Mouse (Mus musculus): ENCODE results near the gene Rps5. TPM values are rescaled to one million over a fixed set of nuclear protein-coding genes. Genes with fewer than 3 reads are reported as not detected.

The Rps5 gene
- polyA plus RNA-seq, 1 experiment from 2014 or later = 1,409 TPM

- H3K4me2 ChIP-seq = peak within 1 kb of the TSS; percentile 77
- H3K27me3 ChIP-seq (ENCODE audit: insufficient read depth, low read length) = no peaks in the 10 kb centered on the region
- WGBS = 0% methylated on average over 23 of the region's 23 CpGs
- DNase-seq = peak; percentile 94
- peak within 1 kb of the TSS; percentile 92 for H3K27ac ChIP-seq (ENCODE audit: low read depth)
- TF ChIP-seq CTCF (IDR thresholded peaks at IDR 0.05; ENCODE audit: low read depth) = no peak
- H3K4me3 ChIP-seq (ENCODE audit: low read depth, low read length) = peak within 1 kb of the TSS; percentile 90
- H3K9me3 ChIP-seq (ENCODE audit: low read depth, low read length) = no peaks in the 10 kb centered on the region
- peaks cover 23% of the 10 kb centered on the region for H3K36me3 ChIP-seq (ENCODE audit: insufficient read depth)
- peak within 1 kb of the TSS; percentile 92 for H3K9ac ChIP-seq
- H3K4me1 ChIP-seq (ENCODE audit: insufficient read depth) = peaks cover 8% of the 10 kb centered on the region
- ATAC-seq (ENCODE audit: insufficient read depth) = peak; percentile 91
Measured at GRCm38 (mm10) chr7:12965678-12966091, 43.6 kb downstream of the Rps5 start, which contains the start of gene Zfp324. Zfp324 (plus strand) TSS chr7:12965838.

GRCm38 (mm10) chr7:12966104-12966845 lies 44.2 kb downstream of the Rps5 start:
- H3K27ac ChIP-seq (ENCODE audit: low read depth) = peak overlapping the region; percentile 92
- H3K4me2 ChIP-seq = peak overlapping the region; percentile 77
- H3K9ac ChIP-seq = peak overlapping the region; percentile 92
- TF ChIP-seq CTCF (IDR thresholded peaks at IDR 0.05; ENCODE audit: low read depth) = no peak
- peaks cover 8% of the 10 kb centered on the region for H3K4me1 ChIP-seq (ENCODE audit: insufficient read depth)
- ATAC-seq (ENCODE audit: insufficient read depth) (peak; percentile 62), DNase-seq (peak; percentile 70)
- no peaks in the 10 kb centered on the region for H3K9me3 ChIP-seq (ENCODE audit: low read depth, low read length)
- WGBS = under 1% methylated on average over 29 of the region's 29 CpGs
- H3K4me3 ChIP-seq (ENCODE audit: low read depth, low read length) = peak overlapping the region; percentile 90
- peaks cover 29% of the 10 kb centered on the region for H3K36me3 ChIP-seq (ENCODE audit: insufficient read depth)
- no peaks in the 10 kb centered on the region for H3K27me3 ChIP-seq (ENCODE audit: insufficient read depth, low read length)

- Histone ChIP-seq H3K27ac (ENCODE audit: low read depth) (no peak overlapping the region), H3K4me1 (ENCODE audit: insufficient read depth) (peaks cover 5% of the 10 kb centered on the region; the same call in 1 of the 2 replicates), H3K4me3 (ENCODE audit: low read depth, low read length) (no peak overlapping the region), H3K9me3 (ENCODE audit: low read depth, low read length) (no peaks in the 10 kb centered on the region), H3K4me2 (no peak overlapping the region), H3K27me3 (ENCODE audit: insufficient read depth, low read length) (no peaks in the 10 kb centered on the region), H3K36me3 (ENCODE audit: insufficient read depth) (peaks cover 49% of the 10 kb centered on the region), H3K9ac (no peak overlapping the region)
- ATAC-seq (ENCODE audit: insufficient read depth) (no peak), DNase-seq (no peak)
- no peak for TF ChIP-seq CTCF (IDR thresholded peaks at IDR 0.05; ENCODE audit: low read depth)
- 94% methylated on average over 25 of the region's 25 CpGs for WGBS
Measured at GRCm38 (mm10) chr7:12970906-12971305, 48.8 kb downstream of the Rps5 start.

Other genes starting within 250 kb of the Rps5 start
- not detected in 2 replicates for gene Vmn2r55, start 237.3 kb upstream of the Rps5 start, polyA plus RNA-seq (2014; fragmentation: Nextera tagmentation; extraction: Ambion mirVana)
- gene Vmn2r56, start 187.3 kb upstream of the Rps5 start, polyA plus RNA-seq (2014; fragmentation: Nextera tagmentation; extraction: Ambion mirVana) = not detected in 2 replicates
- gene Zscan18, start 118.7 kb upstream of the Rps5 start, polyA plus RNA-seq (2014; fragmentation: Nextera tagmentation; extraction: Ambion mirVana) = 6.9 and 7.6 TPM in 2 replicates
- 14.6 and 16.3 TPM in 2 replicates for gene Zfp329, start 103.4 kb upstream of the Rps5 start, polyA plus RNA-seq (2014; fragmentation: Nextera tagmentation; extraction: Ambion mirVana)
- 41.2 and 41.5 TPM in 2 replicates for gene Zfp110, start 87.5 kb upstream of the Rps5 start, polyA plus RNA-seq (2014; fragmentation: Nextera tagmentation; extraction: Ambion mirVana)
- gene Zfp128, start 41.1 kb upstream of the Rps5 start, polyA plus RNA-seq (2014; fragmentation: Nextera tagmentation; extraction: Ambion mirVana) = 4.3 and 4.7 TPM in 2 replicates
- 22.2 and 23.4 TPM in 2 replicates for gene Zscan22, start 24.5 kb upstream of the Rps5 start, polyA plus RNA-seq (2014; fragmentation: Nextera tagmentation; extraction: Ambion mirVana)
- gene Rnf225, start 5.1 kb downstream of the Rps5 start, polyA plus RNA-seq (2014; fragmentation: Nextera tagmentation; extraction: Ambion mirVana) = 0.73 and 0.97 TPM in 2 replicates
- 9.6 and 11.1 TPM in 2 replicates for gene Zfp324, start 43.5 kb downstream of the Rps5 start, polyA plus RNA-seq (2014; fragmentation: Nextera tagmentation; extraction: Ambion mirVana)
- gene Zfp446, start 55.6 kb downstream of the Rps5 start, polyA plus RNA-seq (2014; fragmentation: Nextera tagmentation; extraction: Ambion mirVana) = 8.1 TPM in 2 replicates
- gene Slc27a5, start 75.9 kb downstream of the Rps5 start, polyA plus RNA-seq (2014; fragmentation: Nextera tagmentation; extraction: Ambion mirVana) = not detected in 2 replicates
- 458 and 511 TPM in 2 replicates for gene Trim28, start 76.8 kb downstream of the Rps5 start, polyA plus RNA-seq (2014; fragmentation: Nextera tagmentation; extraction: Ambion mirVana)
- 29.8 and 30.4 TPM in 2 replicates for gene Zbtb45, start 87.7 kb downstream of the Rps5 start, polyA plus RNA-seq (2014; fragmentation: Nextera tagmentation; extraction: Ambion mirVana)
- 123 and 128 TPM in 2 replicates for gene Chmp2a, start 112.5 kb downstream of the Rps5 start, polyA plus RNA-seq (2014; fragmentation: Nextera tagmentation; extraction: Ambion mirVana)
- gene Ube2m, start 116.0 kb downstream of the Rps5 start, polyA plus RNA-seq (2014; fragmentation: Nextera tagmentation; extraction: Ambion mirVana) = 150 and 168 TPM in 2 replicates
- 2.3 and 3.3 TPM in 2 replicates for gene Mzf1, start 132.5 kb downstream of the Rps5 start, polyA plus RNA-seq (2014; fragmentation: Nextera tagmentation; extraction: Ambion mirVana)
- gene Vmn1r85, start 172.9 kb downstream of the Rps5 start, polyA plus RNA-seq (2014; fragmentation: Nextera tagmentation; extraction: Ambion mirVana) = not detected in 2 replicates
- not detected in 2 replicates for gene Vmn1r86, start 197.6 kb downstream of the Rps5 start, polyA plus RNA-seq (2014; fragmentation: Nextera tagmentation; extraction: Ambion mirVana)
- gene Vmn1r87, start 217.9 kb downstream of the Rps5 start, polyA plus RNA-seq (2014; fragmentation: Nextera tagmentation; extraction: Ambion mirVana) = not detected in 2 replicates
- not detected in 2 replicates for gene Vmn1r88, start 237.3 kb downstream of the Rps5 start, polyA plus RNA-seq (2014; fragmentation: Nextera tagmentation; extraction: Ambion mirVana)